Mouse (Mus musculus) right cerebral cortex, postnatal 10 days (tissue): ENCODE measurements around the gene Tspan5.

Source experiments
- DNase-seq, 2 experiments: peaks; one replicate each; pipeline ENCODE4 v3.0.0; 2021; ENCODE audit warnings: low spot score in 2 of 2

Tspan5 gene

DNA sequence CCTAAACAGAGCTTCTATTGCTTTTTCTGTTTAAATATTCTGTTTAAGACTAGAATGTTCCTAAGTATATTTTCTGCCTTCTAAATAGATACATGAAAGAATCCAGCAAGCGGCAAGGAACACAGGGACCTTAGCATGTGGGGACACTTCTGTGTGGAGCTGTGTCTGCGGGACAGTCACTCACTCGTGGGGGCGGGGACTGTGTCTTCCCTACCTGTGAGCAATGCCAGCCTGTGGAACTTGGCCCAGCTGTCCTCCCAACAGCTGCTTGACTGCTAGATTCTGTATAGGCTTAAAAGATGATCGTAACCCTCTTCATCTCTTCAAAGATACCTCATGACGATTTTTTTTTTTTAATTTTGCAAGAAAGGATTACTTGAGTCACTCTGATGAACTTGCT lies 133.9 kb downstream of the Tspan5 start:
- DNase-seq, result no peak

DNA sequence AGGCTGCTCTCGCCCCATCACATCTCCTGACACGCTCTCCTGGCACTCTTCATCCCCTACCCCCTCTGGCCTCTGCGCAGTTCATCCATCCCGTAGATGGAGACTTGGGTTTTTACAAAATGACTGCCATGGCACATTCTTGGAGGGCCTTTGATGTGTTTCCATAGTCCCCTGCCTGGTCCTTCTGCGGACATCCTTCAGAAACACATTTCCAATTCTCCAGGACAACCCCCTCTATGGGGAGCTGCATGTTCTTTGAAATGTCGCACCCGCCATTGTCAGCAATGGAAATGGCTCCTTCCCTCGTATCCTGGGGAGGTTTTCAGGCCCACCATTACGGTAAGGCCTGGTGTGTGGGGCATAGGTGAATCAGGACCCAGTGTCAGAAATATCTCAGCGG lies 134.4 kb downstream of the Tspan5 start:
- DNase-seq, result no peak

GRCm38 (mm10) chr3:138876931-138877361 lies 135.0 kb downstream of the Tspan5 start:
- DNase-seq, result peak; percentile 49 to 56

GRCm38 (mm10) chr3:138877741-138878140 lies 135.7 kb downstream of the Tspan5 start:
- no peak for DNase-seq

DNA sequence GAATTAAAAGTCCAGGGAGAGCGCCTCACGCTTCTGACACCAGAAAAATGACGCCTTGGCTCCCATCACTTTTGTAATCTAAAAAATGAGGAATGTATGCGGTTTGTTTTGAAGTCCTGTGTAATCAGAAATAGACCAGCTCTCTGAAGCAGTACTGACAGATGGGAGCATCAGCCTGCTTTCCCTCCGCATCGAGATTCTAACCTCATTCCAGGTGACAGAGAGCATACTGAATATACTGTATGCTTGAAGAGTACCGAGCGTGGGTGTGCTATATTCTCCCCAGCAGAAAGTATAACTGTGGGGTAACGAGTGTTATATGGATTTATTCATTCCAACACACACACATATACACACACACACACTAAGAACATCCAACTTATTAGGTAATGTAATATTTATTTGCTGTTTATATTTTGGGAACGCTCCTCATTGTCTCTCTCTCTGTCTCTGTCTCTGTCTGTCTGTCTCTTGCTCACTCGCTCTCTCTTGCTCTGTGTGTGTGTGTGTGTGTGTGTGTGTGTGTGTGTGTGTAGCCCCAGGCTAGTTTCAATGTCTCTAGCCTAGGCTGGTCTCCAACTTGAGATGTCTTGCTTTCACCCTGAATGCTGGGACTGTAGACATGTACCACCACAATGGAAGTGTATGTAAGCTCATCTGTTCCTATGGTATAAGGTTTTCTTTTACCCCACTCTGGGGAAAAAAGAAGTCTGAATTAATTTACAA lies 139.2 kb downstream of the Tspan5 start:
- peak in 1 of 2 experiments; percentile 63 for DNase-seq

GRCm38 (mm10) chr3:138881725-138882347 lies 139.8 kb downstream of the Tspan5 start:
- no peak for DNase-seq

DNA sequence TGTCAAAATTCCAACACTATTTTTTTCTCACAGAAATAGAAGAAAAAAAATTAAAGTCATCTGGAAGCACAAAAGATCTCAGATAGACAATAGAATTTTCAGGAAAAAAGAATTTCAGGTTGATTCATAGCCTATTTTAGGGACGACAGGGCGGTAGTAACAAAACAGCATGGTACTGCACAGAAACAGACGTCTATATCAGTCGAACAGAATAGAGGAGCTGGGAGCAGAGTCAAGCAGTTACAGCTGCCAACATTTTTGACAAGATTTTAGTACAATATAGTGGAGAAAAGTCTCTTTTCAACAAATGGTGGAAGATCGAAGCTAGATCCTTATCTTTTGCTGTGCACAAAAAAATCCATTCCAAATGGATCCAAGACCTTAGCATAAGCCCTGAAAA lies 144.1 kb downstream of the Tspan5 start:
- no peak for DNase-seq

DNA sequence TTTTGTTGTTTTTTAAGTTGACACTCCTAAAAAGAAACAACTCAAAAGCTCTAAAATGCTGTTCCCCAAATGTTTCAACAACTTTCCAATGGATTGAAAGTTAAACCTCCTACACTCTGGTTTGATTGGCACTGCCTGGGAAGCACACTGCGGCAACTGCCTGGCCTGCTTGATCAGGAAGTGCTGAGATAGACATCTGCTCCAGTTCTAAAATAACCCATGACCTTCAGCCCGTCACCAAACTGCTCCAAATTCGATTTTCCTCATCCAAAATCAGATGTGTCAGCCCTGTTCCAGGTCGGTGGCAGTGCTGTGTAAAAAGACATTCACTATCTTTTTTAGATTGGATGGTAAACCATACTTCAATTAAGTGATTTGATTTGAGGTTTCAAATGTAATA lies 147.2 kb downstream of the Tspan5 start:
- DNase-seq, result no peak

- no peak for DNase-seq
These were observed 147.8 kb downstream of the Tspan5 start for GRCm38 (mm10) chr3:138889769-138890295.

DNA sequence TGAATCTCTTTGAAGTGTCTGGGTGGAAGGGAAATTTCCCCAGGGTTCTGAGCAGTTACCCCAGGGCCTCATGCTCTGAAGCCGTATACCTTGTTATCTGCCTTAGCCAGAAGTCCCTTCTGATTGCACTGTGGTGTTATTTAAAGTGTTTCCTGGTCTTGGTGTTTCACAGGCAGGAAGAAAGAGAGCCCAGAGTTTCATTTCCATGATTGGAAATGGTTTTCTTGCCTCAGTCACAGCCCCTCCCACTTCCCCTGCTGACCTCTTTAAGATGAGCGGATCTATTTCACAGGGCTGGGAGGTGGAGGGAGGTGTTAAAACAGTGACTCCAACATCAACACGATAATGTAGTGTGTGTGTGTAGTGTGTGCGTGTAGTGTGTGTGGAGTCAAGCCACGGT lies 151.5 kb downstream of the Tspan5 start:
- DNase-seq, result no peak

- no peak for DNase-seq
These were observed 155.5 kb downstream of the Tspan5 start for GRCm38 (mm10) chr3:138897500-138897899.

DNA sequence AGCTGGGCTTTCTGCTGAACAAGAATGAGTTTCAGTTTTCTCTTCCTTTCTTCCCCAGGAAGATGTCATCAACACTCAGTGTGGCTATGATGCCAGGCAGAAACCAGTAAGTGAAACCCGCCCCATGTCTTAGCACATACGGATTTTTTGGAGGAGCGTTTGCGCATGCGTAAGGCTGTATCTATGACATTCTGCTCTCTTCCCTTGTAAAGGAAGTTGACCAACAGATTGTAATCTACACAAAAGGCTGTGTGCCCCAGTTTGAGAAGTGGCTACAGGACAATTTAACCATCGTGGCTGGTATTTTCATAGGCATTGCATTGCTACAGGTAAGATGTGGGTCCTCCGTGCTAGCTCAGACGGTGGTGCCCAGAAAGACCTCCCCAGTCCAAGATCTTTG lies 156.1 kb downstream of the Tspan5 start:
- no peak for DNase-seq

DNA sequence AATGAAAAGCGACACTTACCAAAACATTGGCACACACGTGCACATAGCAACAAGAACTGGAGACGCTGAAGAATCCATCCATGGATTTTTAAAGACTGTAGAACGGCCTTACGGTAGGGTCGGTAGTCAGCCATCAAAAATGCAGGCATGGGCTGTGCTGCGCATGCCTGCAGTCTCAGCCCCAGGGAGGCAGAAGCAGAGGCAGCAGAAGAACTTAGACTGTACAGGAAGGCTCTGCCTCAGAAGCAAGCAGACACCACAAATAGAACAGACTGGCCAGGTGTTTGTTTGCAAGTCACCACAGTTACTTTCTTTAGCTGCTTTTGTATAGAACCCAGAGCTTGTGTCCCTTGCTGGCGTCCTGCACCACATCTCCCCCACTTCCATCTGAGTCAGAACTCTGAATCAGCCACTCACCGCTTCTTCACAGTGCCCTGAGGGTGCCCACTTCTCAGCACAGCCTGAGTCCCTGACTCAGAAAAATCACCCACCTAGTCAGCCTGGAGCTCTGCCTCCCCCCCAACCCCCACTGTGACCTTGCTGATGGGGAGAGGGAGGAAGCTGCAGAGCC lies 158.7 kb downstream of the Tspan5 start:
- no peak for DNase-seq

- DNase-seq, result peak; percentile 56 to 66
These were observed 163.7 kb downstream of the Tspan5 start for GRCm38 (mm10) chr3:138905678-138906077.

DNA sequence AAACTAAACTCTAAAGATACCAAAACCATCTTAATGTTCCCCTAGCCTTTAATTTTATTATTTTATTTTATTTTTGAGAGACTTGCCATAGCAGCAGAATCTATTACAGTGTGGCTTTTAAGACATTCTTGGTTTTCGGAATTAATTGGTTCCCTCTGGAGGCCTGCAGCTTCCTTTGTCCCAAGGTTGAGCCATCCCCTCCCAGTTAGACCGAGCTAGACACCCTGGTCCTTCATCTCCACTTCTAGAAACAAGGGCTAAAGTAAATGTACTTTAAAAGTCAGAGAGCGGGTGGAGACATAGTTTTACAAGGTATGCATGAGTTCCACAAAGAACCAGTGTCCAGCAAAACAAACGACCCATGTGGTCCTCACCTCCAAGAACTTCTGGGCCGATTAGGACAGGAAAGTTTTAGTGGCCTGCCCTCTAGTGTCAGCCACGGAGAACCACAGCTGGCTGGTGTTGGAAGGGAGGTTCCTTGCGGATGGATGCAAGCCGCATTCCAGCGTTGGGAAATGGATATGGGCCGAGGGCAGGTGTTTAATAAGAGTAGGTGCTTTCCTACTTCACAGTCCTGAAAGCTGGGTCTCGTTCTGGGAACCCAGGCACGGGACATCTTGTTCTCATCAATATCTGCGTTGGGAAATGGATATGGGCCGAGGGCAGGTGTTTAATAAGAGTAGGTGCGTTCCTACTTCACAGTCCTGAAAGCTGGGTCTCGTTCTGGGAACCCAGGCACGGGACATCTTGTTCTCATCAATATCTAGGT lies 164.3 kb downstream of the Tspan5 start:
- peak; percentile 71 to 83 for DNase-seq

- DNase-seq, result peak in 1 of 2 experiments; percentile 9
These were observed 167.3 kb downstream of the Tspan5 start for GRCm38 (mm10) chr3:138909313-138909712.

GRCm38 (mm10) chr3:138912504-138912903 lies 170.5 kb downstream of the Tspan5 start:
- DNase-seq, result no peak

DNA sequence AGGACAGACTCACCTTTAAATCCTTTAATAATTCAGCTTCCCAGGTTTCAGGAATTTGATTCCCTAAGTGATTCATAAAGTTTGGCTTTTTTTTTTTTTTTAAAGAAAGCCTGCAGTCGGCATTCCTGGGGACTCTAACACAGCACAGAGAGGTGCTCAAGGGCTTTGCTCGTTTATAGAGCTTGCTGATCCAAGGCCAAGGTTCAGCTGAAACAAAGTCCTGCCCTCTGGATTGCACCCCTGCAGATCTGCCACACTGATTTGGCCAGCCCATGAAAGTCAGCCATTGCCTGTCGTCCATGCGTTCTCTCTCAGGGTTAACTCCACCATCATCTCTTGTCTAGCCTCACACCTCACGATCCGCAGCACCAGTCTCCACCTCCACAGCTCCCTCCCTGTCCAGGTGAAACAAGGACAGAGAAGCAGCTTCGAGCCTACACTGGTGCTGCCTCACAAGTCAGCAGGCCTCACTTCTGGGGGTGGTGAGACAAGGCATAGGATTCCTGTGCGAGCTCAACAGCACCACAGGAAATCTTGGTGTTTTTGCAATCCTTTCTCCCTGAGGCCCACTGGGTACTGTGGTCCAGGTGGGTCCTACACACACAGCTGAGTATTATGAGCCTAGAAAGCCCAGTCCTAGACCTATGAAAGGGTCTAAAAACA lies 172.8 kb downstream of the Tspan5 start:
- DNase-seq, result peak in 1 of 2 experiments; percentile 25

DNA sequence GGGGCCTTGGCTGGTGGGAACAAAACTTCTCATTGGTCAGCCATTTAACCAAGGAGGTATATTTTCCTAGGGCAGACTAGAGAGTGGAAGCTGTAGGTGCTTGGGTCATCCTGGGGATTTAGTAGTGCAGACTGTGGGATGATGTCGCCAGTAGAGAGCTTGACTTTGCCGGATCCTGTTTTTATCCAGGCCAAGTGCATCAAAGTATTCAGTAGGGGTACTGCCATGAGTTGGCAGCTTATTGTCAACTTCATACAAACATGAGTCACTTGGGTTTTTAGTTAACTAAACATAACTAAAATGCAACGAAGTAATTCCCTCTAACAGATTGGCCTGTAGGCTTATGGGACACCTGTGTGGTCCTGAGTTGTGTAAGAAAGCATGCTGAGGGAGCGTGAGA lies 174.6 kb downstream of the Tspan5 start:
- no peak for DNase-seq

DNA sequence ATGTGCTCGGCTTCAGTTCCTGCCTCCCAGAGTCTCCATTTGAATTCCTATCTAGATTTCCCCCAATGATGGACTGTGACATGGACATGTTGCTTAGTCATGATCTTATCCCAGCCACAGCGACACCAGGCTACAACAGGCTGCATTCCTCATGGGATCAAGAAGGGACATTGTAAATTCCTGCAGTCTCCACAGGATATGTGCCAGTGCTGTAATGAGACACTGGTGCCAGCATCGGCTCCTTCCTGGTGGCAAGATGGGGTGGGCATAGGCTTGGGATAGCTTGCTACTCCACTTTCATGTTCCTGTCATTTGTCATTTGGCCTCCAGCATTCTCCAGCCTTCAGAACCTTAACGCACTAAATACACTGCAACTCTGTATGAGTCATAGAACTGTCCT lies 175.0 kb downstream of the Tspan5 start:
- no peak for DNase-seq

- DNase-seq, result no peak
These were observed 176.2 kb downstream of the Tspan5 start for GRCm38 (mm10) chr3:138918241-138918640.

DNA sequence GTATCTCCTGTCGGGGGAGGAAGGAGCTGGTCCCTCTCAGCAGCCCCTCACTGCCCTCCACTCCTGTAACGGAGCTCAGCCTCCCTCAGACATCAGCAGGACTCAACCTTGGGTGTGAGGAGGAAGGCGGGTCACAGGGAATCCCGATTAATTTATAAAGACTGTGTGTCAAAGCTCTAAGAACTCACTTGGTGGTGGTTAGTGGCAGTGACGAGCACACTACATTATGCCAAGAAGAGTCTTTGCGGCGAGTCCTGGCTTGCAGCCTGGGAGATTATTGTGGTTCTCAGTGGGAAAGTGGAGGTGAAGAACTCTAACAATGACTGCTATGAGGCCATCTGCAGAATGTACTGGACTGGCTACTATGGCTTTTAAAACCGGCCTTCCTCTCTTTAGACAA lies 184.2 kb downstream of the Tspan5 start:
- no peak for DNase-seq
